Mouse (Mus musculus) hematopoietic stem cell, adult 5-6 weeks (primary cell): Measurements from ENCODE around the gene Spatc1l. TPM values are rescaled to one million over a fixed set of nuclear protein-coding genes. Genes with fewer than 3 reads are reported as not detected.

ENCODE experiments used
- ATAC-seq, 2 experiments: fragments of 125-278 bp in 1 of 2; replicated peaks in 1 of 2; 2 replicates each; pipeline ENCODE4 v1.8.0; 2016 to 2017; ENCODE audit warnings: inconsistent platforms in 2 of 2, mild to moderate bottlenecking in 2 of 2, moderate number of reproducible peaks in 2 of 2, low read depth in 1 of 2, moderate TSS enrichment in 1 of 2; ENCODE audit not compliant: low FRiP score in 2 of 2, poor library complexity in 2 of 2, severe bottlenecking in 2 of 2, insufficient read depth in 1 of 2, low TSS enrichment in 1 of 2
- total RNA-seq: library from RNA; stranded (forward); fragments of 172-1452, 232-1000 nt; gene quantifications from 2 replicates; pipeline ENCODE4 v1.2.3, GENCODE M21; 2017

Spatc1l gene
- not detected in 2 replicates for total RNA-seq

DNA sequence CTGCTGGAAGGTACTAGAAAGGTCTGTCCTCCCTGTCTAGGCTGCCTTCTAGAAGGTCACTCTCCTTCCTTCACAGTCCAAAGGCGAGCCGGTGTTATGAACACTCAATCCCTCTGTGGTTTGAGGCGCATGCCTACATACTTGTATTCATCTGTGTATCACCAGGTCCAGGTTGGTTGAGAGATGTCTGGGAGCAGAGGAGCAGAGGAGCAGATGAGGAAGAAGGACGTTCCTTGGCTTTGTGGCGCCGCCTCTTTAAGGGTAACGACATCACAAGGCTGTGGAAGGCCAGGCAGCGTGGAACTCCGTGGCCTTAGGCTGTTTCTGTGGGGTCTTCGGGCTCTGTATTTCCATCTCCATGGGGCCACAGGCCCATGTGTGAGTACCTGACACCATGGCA, at the start of gene Spatc1l:
TSS of gene Spatc1l (plus strand) at position 301 of the 400 bp plus-strand sequence.
- no peak for ATAC-seq

DNA sequence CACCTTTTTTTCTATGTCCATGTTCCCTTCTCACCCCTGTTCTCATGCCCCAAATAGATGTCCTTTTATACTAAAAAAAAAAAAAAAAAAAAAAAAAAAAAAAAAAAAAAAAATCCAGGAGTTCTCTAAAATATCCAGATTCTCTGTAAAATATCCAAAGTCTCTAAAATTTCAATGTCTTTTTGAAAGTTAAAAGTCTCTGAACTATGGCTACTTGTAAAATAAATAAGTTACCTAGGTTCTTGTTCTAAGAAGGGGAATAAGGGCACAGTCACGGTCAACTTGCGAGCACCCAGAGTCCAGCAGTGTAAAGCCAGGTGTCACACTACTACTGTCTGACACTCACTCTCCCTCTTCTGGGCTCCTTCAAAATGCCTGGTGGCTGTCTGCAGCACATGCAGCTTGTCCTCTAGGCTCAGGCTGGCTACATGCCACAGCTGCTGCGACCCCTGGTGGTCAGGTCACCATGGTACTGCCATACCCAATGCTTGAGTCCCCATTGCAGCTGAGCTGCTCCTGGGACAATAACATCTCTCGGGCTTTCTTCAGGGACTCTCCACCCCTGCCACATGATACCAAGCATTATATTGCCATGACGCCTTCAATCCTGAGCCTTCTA, 49.0 kb upstream of the Spatc1l start:
- peak; percentile 98 to 99 for ATAC-seq

DNA sequence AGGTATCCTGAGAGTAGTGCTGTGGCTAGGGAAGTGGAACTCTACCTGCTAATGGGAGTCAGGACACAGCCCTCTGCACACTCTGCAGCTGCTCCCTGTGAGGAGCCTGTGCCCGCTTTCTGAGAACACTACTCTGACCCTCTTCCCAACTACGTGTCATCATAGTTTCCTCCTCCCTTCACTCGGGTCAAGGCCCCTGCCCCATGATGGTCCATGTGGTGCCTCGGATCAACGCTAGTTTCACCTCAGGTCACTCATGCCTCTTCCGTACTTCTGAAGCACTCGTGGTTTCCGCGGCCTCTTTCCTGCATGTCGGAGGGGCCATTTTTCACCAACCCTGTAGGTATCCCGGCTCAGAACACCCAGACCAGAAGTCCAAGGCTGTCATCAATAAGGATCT, 31.1 kb upstream of the Spatc1l start:
- peak in 1 of 2 experiments; percentile 22; a peak in 1 of 4 replicates for ATAC-seq

DNA sequence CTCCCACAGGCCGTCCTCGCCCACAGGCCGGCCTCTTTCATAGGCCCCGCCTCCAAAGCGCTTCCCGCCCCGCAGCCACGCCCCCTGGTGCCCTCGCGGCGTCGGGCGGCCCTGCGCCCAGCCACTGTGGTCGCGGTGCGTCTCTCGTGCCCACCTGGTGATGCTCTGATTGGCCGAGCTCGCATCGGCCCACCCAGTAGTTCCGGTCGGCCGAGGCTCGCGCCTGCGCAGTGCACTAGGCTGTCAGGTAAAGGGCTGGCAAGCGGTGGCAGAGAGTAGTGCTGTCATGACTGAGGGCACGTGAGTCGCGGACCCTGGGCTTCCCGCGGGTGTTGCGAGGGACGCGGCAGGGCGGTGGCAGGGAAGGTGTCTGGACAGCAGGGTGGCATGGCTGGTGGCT, 30.7 kb upstream of the Spatc1l start, which contains the start of gene Lss:
TSS of gene Lss (plus strand) at position 214 of the 400 bp plus-strand sequence.
- peak; percentile 96 to 99 for ATAC-seq

DNA sequence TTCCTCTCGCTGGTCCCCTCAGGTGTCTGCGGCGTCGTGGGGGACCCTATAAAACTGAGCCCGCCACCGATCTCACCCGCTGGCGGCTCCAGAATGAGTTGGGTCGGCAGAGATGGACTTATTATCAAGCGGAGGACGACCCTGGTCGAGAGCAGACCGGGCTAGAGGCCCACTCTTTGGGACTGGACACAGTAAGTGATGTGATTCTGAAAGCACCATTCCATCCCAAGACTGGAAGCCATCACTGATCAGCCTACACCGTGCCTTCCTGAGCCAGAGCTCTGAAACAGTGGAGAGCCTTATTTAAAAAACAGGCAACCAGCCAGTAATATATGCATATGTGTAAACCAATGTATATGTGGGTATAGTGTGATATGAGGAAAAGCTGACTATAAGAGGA, 30.2 kb upstream of the Spatc1l start:
- ATAC-seq: no peak

DNA sequence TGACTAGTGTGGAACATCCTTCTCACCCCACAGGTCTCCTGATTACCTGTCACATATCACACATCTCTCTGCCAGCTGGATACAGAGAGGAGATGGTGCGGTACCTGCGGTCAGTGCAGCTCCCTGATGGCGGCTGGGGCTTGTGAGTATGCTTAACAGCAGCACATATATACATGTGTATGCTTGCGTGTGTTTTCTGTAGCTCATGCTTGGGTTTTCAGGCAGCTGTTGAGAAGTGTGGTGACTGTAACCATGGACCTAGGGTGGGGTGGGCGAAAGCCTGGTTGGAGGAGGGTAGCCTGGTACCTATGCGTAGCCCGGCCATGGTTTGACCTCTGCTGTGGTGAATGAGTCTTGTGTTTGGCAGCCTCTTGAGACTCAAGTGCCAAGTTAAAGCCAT, 26.5 kb upstream of the Spatc1l start:
- no peak for ATAC-seq

DNA sequence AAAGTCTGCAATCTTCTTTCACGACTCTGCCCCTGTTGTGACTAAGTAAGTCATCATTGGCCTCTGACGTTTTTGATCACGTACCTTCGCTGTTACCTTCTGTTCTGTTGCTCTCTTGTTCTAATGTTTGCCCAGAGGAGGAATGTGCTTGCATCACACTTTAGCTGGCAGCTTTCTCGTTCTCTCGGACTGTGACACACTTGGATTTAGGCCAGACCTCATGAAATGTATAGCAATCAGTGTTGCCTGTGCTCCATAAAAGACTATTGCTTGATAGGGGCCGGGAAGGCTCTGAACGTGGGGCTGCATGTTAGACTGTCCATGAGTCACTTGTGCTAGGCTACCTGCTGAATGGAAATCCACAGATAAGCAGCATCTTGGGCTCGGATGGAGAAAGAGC, 24.5 kb upstream of the Spatc1l start:
- no peak for ATAC-seq

DNA sequence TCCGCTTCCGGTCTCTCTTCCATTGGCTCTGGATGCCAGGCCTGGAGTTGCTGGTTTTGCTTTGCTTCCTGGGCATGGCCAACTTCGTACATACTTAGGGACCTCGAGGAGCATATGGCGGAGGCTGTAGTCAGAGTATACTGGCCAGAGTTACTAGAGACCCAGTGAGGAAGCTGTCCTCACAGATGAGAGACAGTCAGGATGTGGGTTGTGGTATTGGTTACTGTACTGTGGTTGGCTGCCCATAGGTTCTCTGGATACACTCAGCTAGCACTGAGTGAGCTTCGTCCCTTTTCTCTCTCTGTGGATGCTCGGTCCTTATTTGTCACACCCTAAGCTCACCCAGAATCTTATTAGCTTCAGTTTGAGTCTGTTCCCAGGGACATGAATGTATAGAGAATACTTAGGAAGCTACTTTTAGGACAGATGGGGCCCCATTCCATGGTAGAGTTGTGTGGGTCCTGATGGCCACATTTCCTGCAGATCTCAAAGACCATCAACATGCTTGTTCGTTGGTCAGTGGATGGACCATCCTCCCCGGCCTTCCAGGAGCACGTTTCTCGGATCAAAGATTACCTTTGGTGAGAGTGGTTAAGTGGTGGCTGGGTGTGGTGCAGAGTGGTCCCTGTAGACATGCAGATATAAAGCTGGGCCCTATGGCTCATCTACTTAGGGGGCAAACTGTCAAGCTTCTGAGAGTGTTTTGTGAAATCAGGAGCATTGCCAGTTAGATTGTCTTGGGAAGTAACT, 20.6 kb upstream of the Spatc1l start:
- ATAC-seq: peak; percentile 51 to 77; a peak in 3 of 4 replicates

DNA sequence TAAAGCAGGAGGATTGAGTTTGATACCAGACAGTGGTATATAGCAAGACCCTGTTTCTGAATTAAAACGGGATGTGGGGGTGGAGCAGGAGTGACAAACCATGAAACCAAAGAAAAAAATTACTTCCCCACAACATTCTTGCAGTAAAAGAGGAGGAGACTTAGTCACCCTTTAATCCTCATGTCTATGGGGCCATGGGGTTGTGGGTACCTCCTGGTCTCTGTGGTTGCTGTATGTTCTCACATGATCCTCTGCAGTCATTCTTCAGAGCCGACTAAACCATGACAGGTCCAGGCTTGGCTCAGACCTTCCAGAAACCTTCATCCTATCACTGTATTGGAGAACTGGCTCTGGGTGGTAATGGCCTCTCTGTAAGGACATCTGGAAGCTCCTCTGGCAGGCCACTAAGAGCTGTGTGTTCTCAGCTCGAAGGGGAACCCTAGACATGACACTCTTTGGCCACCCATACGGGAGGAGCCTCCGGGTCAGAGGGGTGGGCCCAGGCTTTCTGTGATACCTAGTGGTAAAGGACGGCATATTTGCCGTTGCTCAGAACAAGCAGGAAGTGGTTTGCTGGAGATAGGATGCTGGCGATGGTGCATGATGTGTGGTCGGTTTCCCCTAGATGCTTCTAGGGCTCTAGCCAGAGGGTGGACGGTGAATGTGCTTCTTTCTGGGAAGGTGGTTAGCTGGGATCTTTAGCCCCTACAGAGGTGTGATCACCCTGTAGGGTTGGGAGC, 19.3 kb upstream of the Spatc1l start:
- ATAC-seq: peak; percentile 30 to 34; a peak in 3 of 4 replicates

DNA sequence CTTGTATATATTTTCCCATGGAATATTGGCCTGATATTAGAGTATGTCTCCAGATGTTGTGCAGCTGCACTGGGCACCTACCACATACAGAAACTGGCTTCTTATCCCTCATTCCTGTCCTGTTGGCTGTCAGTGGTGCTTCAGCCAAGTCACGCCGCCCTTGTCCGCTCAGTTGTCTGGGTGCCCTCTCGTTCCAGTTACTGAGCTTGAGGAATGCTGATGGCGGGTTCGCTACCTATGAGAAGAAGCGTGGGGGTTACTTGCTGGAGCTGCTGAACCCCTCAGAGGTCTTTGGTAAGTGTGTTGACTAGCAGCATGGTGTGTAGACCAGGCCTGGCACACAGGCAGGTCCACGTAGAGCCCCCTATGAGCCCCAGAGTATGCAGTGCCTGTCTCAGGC, 15.5 kb upstream of the Spatc1l start:
- ATAC-seq: no peak

DNA sequence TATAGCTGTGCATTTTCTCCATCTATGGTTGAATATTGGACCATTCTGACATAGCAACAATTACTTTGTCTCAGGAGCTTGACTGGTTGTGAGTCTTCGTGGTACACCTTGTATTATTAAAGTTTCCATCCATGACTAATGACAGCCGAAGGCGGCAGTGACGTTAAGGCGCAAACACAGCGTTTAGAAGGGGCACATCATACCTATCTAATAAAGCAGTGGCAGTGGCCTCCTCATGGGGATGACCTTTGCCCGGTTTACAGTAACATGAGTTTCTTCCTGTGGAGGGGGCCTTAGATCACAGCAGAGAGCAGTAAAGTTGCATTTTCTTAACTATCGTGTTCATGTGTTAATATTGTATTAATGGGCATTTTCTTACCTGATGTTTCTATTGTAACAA, 13.9 kb upstream of the Spatc1l start:
- no peak for ATAC-seq

DNA sequence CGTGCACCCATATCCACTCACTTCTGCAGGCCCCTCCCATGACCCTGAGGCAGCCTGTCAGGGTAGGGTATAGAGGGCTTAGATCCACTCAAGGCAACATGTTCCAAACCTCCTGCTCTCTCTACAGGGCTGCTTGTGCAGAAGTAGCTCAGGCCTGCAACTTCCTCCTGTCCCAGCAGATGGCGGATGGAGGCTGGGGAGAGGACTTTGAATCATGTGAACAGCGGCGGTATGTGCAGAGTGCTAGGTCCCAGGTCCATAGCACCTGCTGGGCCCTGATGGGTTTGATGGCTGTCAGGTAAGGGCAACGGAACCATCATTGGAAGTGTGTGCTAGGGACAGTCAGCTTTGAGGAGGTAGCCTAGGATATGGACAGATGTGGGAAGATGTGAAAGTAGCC, 11.6 kb upstream of the Spatc1l start:
- no peak for ATAC-seq

DNA sequence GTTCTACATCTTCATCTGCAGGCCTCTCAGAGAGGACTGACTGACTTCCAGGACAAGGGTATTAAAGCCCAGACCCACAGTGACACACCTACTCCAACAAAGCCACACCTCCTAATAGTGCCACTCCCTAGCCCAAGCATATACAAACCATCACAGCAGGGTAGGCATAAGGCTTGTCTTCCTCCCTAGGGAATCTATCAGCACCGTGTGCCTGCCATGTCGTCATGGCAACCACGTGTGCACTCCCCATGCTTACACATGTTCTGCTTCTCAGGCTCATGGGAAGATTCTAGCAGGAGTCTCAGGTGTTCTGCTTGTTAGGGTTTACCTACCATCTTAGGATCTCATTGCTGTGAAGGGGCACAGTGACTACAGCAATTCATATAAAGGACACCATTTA, 10.5 kb upstream of the Spatc1l start:
- ATAC-seq: no peak

DNA sequence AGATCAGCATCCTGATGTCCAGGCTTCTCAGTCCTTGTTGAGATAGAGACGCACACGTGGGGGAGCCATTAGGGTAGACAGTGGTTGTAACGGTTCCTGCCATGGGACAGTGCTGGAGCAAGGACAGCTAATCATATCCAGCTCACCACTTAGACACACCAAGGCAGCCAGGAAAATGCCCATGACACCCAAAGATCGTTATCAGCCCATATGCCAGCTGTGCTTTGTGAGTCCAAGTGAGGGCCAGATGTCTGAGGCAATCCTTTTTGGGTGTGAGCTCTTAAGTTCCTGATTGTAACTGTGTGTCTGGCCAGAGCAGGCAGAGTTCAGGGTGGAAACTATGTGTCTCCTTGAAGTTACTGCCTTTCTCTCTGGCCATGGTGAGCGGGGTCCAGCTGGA, 8.0 kb upstream of the Spatc1l start:
- ATAC-seq: no peak

DNA sequence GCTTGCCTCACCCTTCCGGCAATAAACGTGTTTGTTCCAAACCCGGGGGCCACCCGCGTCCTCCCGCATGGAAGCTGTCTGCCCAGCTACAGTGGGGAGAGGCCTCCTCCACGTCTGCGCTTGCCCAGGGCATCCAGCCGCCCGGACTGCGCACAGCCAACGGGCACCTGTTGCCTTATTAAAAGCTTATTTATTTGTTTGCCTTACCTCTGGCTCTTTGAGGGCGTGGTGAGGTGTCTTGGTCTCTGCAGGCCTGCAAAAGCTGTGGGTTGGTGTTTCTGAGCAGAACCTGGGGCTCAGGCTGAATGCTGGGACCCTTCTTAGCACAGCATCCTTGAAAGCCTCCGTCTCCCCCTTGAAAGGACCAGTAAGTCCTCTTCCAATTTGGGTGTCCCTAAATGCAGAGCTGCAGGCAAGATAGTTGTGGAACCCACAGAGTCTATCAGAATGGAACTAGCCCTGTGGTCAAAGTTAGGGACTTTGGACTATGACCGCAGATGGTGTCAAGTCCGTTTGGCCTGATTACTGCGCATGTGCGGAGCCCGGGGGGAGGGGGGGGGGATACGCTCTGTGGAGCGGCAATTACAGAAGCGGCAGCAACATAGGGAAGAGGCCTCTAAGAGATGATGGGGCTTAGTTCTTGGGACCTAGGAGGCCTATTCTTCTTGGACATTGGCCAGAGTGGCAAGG, 8.1 kb downstream of the Spatc1l start:
- ATAC-seq: no peak

DNA sequence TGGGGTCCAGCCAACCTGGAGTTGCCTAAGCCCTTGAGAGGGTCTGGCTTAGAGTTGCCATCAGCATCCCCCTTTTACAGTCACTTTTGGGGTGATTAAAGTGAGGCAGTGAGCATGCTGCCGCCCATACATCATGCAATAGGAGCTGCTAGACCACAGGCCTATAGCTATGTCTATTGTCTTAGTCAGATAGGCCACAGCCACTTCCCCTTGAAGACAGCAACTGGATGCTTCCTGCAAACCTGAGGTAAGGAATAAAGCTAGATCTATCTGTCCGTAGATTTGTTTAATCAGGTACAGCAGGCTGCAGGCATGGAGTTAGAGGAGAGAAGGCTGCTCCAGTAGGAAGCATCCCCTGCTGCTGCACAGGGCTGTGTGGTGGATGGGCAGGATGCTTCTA, 9.0 kb downstream of the Spatc1l start:
- no peak for ATAC-seq

DNA sequence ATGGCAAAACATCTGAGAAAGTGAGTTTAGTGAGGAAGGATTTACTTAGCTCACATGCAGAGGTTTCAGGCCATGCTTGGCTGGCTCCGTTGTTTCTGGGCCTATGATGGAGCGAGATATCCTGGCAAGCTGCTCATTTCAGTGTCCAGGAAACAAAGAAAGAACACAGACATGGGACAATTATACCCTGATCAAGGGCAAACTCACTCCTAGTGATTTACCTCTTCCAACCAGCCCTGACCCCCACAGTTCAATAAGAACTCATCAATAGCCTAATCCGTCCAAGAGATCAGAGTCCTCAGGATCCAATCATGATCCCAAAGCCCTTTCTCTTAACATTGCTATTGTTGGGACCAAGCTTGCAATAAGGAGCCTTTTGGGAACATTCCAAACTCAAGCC, 10.1 kb downstream of the Spatc1l start:
- no peak for ATAC-seq

DNA sequence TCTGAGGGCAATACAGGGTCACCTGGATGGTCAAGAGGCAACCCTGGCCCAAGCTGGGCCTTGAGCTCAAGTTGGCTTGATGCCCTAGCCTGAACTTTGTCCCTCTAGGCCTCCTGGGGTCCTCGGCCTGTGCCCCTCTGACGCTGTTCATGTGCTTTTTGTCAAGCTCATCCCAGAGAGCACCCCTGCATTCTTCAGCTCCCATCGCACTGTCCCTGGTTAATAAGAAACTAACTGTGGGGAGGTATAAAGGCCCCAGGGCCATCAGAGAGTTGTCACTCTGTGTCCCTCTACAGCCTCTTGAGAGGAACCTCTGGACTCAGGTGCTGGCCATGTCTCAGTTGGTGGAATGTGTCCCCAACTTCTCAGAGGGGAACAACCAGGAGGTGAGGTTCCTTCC, 13.3 kb downstream of the Spatc1l start, which contains the start of gene Ftcd:
TSS of gene Ftcd (plus strand) at position 275 of the 400 bp plus-strand sequence.
- ATAC-seq: no peak
